Mouse (Mus musculus) MEL (cell line): ENCODE results near the gene Ddb2.

Experiments used
- CTCF ChIP-seq, 3 experiments: IDR thresholded peaks in 2 of 3; conservative IDR thresholded peaks in 1 of 3; 2 replicates each; pipeline ENCODE4 v1.5.1; 2011 to 2012; ENCODE audit warnings: low read length in 3 of 3, low read depth in 2 of 3, mild to moderate bottlenecking in 2 of 3, improper control_type of control experiment in 1 of 3, inconsistent platforms in 1 of 3, mixed read lengths in 1 of 3, moderate library complexity in 1 of 3; ENCODE audit not compliant: control insufficient read depth in 1 of 3, insufficient read depth in 1 of 3, poor library complexity in 1 of 3, severe bottlenecking in 1 of 3
- GATA1 ChIP-seq: IDR thresholded peaks from 2 replicates; pipeline ENCODE4 v1.6.1; 2011; ENCODE audit warnings: low read depth, low read length, improper control_type of control experiment
- HCFC1 ChIP-seq: IDR thresholded peaks from 2 replicates; pipeline ENCODE4 v1.6.1; 2012; ENCODE audit warnings: low read depth, mild to moderate bottlenecking, inconsistent platforms, low read length, improper control_type of control experiment, moderate library complexity
- KAT2A ChIP-seq: conservative IDR thresholded peaks from 2 replicates; pipeline ENCODE4 v1.6.1; 2012; ENCODE audit warnings: low read depth, low read length, improper control_type of control experiment, inconsistent platforms
- MEF2A ChIP-seq: IDR thresholded peaks from 2 replicates; pipeline ENCODE4 v1.6.1; 2014; ENCODE audit warnings: low read depth, mild to moderate bottlenecking, inconsistent platforms, low read length, improper control_type of control experiment; ENCODE audit not compliant: poor library complexity, insufficient replicate concordance, severe bottlenecking; ENCODE audit errors: extremely low read depth
- TBP ChIP-seq: IDR thresholded peaks from 2 replicates; pipeline ENCODE4 v1.8.0; 2011; ENCODE audit warnings: low read depth, low read length, improper control_type of control experiment
- TCF12 ChIP-seq: IDR thresholded peaks from 2 replicates; pipeline ENCODE4 v1.6.1; 2014; ENCODE audit warnings: low read depth, mild to moderate bottlenecking, inconsistent platforms, low read length, improper control_type of control experiment, moderate library complexity

- TF ChIP-seq CTCF (IDR thresholded peaks at IDR 0.05 in 2 of 3, conservative IDR thresholded peaks at IDR 0.05 in 1 of 3; ENCODE audit: control insufficient read depth in 1 of 3, insufficient read depth in 1 of 3, low read depth in 2 of 3, low read length in 3 of 3, poor library complexity in 1 of 3, severe bottlenecking in 1 of 3) (peak; percentile 60 to 85 (median 84)), HCFC1 (0 out of 2 replicates have a peak, but pooled peaks have one; percentile 21), TBP (no peak), GATA1 (no peak), KAT2A (no peak), TCF12 (no peak; the same call in 1 of the 2 replicates), MEF2A (no peak)
Measured at GRCm38 (mm10) chr2:91194624-91195332, 42.0 kb downstream of the Ddb2 start.
